Mouse (Mus musculus): ENCODE results near the gene Pcsk5. TPM values are rescaled to one million over a fixed set of nuclear protein-coding genes. Genes with fewer than 3 reads are reported as not detected.
A peak's percentile ranks its signal among the peaks of the same experiment; 100 is the strongest.

Gene Pcsk5
- total RNA-seq (2021), result 10 to 100 TPM; 13.9 to 15.6 TPM
- long read RNA-seq, experiment 1, full-length matches to known transcripts, result 8 of 12 reads
- long read RNA-seq, experiment 1, partial matches to known transcripts, result 3 of 12 reads
- long read RNA-seq, experiment 1, other reads (novel, unspliced or antisense), result 1 of 12 reads
- long read RNA-seq, experiment 2, full-length matches to known transcripts, result 8 of 11 reads
- long read RNA-seq, experiment 2, partial matches to known transcripts, result 2 of 11 reads
- long read RNA-seq, experiment 2, other reads (novel, unspliced or antisense), result 1 of 11 reads

DNA sequence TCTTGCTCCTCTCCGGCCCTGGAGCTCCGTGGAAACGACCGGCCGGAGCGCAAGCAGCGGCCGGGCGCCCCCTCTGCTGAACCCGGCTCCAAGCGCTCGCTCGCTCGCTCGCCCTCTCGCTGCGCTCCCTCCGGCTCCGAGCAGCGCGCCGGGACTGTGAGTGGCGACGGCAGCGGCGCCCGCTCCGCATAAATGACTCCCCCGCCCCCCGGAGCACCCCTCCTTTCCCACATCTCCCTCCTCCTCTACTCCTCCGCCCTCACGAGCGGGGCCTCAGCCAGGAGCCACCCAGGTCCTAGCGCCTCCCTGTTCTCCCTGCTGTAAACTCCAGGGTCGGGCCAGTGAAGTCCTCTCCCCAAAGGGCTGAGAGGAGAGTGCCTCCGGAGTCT lies at the start of gene Pcsk5:
TSS of gene Pcsk5 (minus strand) at position 162 of the 389 bp plus-strand sequence.
- peak; percentile 80 to 89 for DNase-seq (ENCODE audit: low spot score in 2 of 2)

DNA sequence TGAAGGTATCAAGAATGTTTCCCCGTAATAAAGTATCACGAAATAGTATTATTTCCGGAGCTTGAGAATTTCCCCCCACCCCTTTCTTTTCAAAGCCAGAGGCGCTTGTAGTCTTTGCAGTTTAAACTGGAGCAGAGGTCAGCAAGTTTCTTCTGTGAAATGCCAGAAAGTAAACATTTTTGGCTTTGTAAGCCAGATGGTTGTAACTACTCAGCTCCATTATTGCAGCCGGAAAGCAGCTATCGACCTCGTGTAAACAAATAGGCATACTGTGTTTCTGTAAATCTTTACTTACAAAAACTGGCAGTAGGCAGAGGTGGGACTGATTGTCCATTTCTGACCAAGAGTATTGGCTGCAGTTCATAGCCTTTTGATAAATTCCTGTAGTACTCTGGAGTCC lies 38.4 kb upstream of the Pcsk5 start:
- DNase-seq (ENCODE audit: low spot score in 2 of 2), result no peak

DNA sequence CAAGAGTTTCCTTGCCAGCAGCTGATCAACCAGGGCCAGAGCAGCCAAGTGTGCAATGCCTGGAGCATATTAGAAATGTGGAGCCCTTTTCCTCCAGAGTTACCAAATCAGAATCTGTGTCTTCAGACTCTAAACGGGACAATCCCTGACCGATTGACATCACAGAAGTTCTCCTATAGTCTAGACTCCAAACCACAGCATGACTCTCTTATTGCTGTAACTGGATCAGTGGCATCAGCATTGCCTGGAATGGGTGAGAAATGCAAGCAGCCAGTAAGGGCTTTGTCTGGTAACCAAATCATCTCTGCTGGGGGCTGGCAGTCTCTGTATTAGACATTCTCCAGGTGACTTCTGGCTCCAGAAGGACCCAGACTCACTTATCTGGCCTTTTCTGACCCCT lies 37.0 kb upstream of the Pcsk5 start:
- no peak for DNase-seq (ENCODE audit: low spot score in 2 of 2)

- no peak for DNase-seq (ENCODE audit: low spot score in 2 of 2)
Observed at GRCm38 (mm10) chr19:17873755-17874154, 36.3 kb upstream of the Pcsk5 start.

DNA sequence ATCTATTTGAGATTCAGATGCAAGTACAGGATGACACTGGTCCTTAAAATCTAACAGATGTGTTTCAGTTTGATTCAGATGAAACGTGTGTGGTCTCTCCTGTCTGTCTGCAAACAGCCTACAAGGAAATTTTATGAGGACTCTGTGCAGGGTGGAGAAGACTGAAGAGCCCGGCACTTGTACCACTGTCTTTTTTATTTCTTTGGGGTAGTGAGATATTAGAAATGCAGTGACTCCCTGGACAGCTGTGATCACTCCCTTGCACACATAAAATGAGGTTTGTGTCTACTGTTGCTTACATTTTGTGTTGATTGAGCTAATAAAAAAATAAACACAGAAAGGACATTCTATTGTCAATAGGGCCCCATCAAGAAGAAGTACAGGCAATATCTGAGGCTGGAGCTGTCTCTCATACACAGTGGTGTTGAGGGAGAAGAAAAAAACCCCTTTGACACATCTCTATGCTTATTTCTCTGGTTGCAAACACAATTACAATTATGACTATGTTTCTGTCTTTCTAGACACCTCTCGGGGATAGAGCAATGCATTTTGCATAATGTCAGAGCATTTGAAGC lies 29.0 kb upstream of the Pcsk5 start:
- DNase-seq (ENCODE audit: low spot score in 2 of 2), result no peak

DNA sequence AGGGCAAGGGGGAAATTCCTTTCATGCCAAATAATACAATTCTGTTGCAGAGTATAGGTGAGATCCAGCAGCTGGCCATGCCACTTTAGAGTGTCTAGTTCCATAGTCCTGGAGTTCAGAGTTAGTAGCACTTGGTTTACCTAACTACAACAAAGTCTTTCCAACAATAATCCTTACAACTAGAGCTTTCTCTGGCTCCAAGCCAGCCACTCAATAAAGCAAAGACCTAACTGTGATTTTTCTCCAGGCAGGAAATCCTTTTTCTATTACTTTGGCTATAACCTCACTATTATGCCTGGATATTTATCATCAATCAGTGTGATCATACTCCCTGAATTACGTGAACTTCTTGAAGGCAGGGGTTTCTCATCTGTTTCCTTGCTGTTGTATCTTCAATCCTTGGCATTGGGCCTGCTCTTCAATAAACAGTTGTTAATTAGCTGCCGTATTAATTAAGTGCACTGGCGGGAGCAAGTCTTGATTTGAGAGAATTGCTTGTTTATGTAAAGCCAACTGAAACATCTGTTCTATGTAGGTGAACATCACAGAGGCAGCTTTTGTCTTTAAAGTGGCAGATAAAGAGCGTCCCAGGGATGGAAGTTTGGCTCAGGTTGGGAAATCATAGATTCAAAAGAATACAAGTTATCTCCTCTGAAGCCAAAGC lies 23.1 kb upstream of the Pcsk5 start:
- DNase-seq (ENCODE audit: low spot score in 2 of 2), result no peak

GRCm38 (mm10) chr19:17856741-17857140 lies 19.3 kb upstream of the Pcsk5 start:
- no peak for DNase-seq (ENCODE audit: low spot score in 2 of 2)

DNA sequence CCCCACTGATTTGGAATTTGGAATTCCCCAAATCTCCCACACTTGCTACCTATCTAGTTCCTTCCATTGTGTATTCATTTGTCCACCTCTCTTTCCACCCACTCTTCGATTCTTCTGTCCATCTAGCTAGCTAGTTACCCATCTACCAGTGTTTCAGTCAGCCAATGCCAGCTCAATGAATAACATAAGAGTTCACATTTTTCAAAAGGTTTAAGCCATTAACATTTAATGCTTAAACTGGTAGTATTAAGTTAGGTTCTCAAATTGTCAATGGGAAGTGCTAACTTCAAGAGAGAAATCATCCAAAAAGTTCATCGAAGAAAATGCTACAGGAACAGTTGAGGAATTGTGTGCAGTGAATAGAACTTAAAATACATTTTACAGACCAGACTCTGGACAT lies 11.0 kb upstream of the Pcsk5 start:
- no peak for DNase-seq (ENCODE audit: low spot score in 2 of 2)

DNA sequence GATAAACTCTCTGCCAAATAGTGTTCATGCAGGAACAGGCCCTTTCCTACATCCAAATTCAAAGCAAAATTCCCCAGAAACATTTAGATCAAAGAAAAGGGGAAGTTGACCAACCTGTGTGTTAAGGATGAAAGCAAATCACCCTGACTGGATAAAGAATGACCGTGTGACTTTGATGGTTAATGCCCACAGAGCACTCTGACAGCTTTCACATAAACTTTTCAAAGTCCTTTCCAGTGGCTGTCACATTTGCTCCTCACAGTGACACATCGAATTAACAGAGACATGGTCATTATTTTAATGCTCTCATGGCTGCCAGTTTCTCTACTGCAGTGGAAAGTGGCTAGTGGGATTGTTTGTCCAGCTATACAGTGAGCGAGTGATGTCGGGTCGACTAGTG lies 8.5 kb upstream of the Pcsk5 start:
- no peak for DNase-seq (ENCODE audit: low spot score in 2 of 2)

- DNase-seq (ENCODE audit: low spot score in 2 of 2), result no peak
Observed at GRCm38 (mm10) chr19:17841586-17841985, 4.2 kb upstream of the Pcsk5 start.

DNA sequence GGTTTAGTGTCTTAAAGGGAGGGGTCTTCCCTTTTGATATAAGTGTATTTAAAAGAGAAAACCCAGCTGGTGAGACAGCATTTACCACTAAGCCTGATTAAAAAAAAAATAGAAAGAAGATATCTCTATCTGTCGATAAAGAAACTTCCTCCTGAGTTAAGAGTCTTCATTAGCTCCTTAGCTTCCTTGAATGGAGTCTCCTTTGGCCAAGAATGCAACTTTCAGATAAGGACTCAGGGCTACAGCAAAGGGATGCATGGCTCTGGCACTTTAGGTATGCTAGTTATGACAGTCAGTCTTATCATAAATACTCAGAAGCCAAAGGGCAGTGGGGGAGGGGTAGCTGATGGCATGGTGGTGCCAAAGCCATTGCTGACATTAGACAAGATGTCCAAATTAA lies 2.4 kb upstream of the Pcsk5 start:
- no peak for DNase-seq (ENCODE audit: low spot score in 2 of 2)

DNA sequence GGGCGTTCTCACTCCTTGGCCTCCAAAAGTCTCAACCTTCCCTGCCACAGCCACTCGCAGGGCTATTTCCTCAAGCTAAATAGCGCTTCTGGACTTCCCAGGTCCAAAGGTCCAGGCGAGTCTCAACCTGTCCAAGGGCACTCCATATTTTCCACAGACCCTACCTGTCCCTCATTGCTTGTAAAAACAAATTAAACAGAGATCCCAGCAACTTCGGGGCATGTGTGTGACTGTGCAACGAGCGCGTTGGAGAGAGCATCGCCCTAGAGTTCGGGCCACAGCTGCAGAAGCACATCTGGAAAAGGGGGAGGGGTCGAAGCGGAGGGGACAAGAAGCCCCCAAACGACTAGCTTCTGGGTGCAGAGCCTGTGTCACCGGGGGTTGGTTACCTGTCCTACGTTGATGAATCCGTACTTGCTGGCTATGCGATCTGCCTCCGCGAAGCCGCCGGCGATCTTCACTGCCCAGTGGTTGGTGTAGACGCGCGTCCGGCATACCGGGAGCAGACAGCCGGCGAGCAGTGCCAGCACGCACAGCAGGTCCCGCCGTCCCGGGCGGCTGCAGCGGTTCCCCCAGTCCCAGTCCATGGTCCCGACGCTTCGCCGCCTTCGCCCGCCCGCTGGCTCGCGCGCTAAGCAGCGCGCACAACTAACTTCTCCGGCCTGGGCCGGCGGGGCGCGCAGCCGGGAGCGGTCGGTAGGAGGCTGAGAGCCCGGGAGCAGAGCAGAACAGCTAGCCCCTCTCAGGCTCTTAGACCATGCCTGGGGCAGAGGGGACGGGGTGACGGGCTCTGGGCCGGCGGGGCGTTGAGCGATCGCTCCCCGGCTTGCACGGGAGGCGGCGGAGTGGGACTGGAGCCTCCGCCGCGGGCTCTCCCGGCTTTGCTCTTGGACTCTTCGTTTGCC lies 614 bp downstream of the Pcsk5 start:
- peak; percentile 40 to 58 for DNase-seq (ENCODE audit: low spot score in 2 of 2)

DNA sequence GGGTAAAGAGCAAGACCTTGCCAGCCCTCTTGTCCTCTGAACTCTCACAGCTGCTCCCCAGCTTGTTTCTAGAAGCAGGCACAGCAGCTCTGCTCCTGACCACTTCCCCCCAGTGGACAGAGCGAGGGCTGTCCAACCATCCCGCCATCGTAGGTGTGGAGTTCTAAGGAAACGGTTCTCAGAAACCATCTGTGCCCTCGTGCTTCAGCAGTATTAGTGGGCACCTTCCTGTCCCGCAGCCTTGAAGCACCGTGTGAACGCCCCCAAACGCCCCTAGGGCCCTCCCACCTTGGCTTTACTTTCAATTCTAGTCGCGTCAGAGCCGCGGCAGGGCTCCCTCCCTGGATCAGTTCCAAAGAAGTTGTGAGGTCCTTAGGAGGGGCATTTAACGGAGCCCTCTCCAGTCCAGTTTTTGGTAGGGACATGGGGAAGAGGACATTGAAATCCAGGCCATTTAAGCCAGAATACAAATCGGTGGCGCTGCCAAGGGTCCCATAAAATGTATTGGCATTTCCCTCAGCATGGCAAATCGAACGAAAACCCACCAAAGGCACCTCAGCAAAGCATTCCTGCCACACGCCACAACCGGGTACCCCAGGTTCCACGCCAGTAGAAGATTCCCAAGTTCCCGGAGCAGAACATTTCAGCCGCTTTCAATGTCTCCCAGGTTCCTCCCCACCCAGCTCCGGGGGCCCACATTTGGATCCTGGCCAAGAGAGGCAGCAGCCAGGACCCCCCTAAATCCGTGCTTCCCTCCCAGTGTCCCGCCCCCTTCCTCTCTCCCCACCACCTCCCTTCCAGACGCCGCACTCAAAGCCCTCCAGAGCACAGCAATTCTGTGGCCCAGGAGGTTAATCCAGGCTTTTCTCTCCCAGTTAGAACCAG lies 1.5 kb downstream of the Pcsk5 start:
- DNase-seq (ENCODE audit: low spot score in 2 of 2), result peak; percentile 18 to 27

GRCm38 (mm10) chr19:17834894-17835293 lies 2.5 kb downstream of the Pcsk5 start:
- DNase-seq (ENCODE audit: low spot score in 2 of 2), result no peak

DNA sequence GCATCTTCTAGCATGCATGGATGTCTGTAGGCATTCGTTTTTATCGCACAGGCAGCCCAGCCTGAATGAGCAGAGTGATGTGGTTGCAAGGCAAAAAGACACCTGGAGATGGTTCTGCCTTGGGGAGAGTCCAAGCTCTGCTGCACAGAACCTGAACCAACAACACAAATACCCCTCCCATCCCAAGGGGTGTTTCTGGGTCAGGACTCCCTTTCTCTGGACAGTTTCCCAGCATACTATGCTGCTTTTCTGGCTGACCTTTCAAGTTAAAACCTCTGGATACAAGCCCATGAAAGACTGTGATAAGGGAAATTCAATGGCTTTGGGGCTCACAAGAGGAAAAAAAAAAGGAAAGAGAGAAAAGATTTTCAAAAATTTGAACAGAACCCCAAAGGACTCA lies 6.1 kb downstream of the Pcsk5 start:
- peak in 1 of 2 experiments; percentile 7 for DNase-seq (ENCODE audit: low spot score in 2 of 2)

DNA sequence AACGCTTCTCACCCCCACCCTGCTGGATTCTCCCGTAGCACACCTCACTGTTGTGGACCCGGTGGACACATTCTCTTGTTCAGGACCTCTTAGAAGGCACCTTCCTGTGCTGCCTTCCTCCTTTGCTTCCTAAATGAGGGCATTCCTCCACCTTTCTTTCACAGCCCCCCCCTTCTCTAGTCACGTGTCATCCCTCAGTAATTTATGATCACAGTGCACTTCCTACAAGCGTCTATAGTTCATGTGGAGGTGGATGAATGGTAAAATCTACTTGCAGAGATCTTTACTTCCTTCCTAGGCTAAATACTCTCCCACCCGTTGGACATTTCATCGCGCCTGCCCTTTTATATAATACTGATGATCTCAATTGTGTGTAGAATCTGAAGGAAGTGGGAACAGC lies 9.0 kb downstream of the Pcsk5 start:
- DNase-seq (ENCODE audit: low spot score in 2 of 2), result no peak

DNA sequence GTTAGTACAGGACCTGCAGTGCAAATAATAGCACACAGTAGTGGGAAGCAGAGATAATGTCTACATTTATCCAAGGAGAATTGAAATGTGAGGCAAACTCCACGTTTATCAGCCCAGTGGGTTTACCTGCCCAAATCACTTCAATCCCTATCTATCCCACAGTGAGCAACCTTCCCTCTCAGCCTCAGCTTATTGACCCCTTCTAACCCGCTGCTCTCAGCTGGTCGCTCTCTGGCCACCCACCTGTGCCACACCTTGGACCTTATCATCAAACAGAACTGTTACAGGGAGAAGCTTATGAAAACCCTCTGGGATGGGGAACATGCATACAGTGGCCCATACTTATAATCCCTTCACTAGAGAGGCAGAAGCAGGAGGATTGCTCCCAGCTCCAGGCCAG lies 10.7 kb downstream of the Pcsk5 start:
- no peak for DNase-seq (ENCODE audit: low spot score in 2 of 2)

- no peak for DNase-seq (ENCODE audit: low spot score in 2 of 2)
Observed at GRCm38 (mm10) chr19:17820046-17820445, 17.4 kb downstream of the Pcsk5 start.

DNA sequence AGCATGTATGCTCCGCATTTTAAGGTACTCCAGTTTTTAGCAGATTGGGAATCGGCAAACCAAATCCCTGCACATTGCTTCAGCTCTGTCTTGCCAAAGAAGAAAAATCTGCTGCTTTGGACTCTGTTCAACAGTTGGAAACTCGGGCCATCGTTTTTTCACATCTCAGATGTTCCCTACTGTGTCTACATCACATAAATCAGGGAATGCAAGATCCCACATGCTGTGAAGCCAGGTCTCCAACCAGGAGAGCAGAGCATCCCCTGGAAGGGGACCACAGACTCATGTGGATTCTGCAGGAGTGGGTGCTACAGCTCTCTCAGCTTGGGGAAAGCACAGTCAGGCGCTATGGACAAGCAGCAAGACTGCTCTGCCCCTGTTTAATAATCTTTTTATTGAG lies 18.4 kb downstream of the Pcsk5 start:
- no peak for DNase-seq (ENCODE audit: low spot score in 2 of 2)

DNA sequence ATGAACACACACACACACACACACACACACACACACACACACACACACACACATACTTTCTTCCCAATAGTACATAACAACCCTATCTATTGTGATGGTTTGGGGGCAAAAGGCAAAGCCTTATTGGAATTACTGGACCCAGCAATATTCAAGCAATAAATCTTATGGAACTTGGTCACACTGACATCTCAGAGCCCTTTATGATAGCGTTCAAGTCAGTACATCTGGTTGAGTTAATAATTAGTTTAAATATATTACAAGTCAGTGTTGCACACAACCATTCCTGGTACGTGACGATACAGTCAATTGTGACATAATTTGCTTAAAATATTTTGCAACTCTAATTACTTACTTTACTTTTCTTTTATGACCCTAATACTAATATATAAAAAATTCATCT lies 22.4 kb downstream of the Pcsk5 start:
- DNase-seq (ENCODE audit: low spot score in 2 of 2), result no peak
